Mouse (Mus musculus): ENCODE results near the gene Stx4a.
"Not testable (repeated sequence)": the region's sequence is repeated elsewhere in the genome, so short reads cannot be mapped to it uniquely, and the experiment has no call there.

Stx4a gene

GRCm38 (mm10) chr7:127814241-127814921, 9.7 kb upstream of the Stx4a start:
- no peak for DNase-seq (ENCODE audit: low spot score)

GRCm38 (mm10) chr7:127815116-127815665, 8.9 kb upstream of the Stx4a start:
- no peak for DNase-seq (ENCODE audit: low spot score)

GRCm38 (mm10) chr7:127815954-127816821, 7.9 kb upstream of the Stx4a start:
- DNase-seq (ENCODE audit: low spot score): no peak

- no peak for DNase-seq (ENCODE audit: low spot score)
Observed at GRCm38 (mm10) chr7:127817053-127817452, 7.0 kb upstream of the Stx4a start.

- no peak for DNase-seq (ENCODE audit: low spot score)
Observed at GRCm38 (mm10) chr7:127817776-127818175, 6.3 kb upstream of the Stx4a start.

- DNase-seq (ENCODE audit: low spot score): no peak
Observed at GRCm38 (mm10) chr7:127820836-127821509, 3.1 kb upstream of the Stx4a start.

GRCm38 (mm10) chr7:127822494-127822893, 1.6 kb upstream of the Stx4a start:
- no peak for DNase-seq (ENCODE audit: low spot score)

GRCm38 (mm10) chr7:127823236-127824171, 590 bp upstream of the Stx4a start:
- no peak for DNase-seq (ENCODE audit: low spot score)

GRCm38 (mm10) chr7:127835550-127835949, 11.5 kb downstream of the Stx4a start:
- no peak for DNase-seq (ENCODE audit: low spot score)

- DNase-seq (ENCODE audit: low spot score): no peak
Observed at GRCm38 (mm10) chr7:127837473-127837872, 13.4 kb downstream of the Stx4a start.

- not testable (repeated sequence) for DNase-seq (ENCODE audit: low spot score)
Observed at GRCm38 (mm10) chr7:127837878-127838277, 13.8 kb downstream of the Stx4a start.

GRCm38 (mm10) chr7:127840031-127840430, 15.9 kb downstream of the Stx4a start:
- not testable (repeated sequence) for DNase-seq (ENCODE audit: low spot score)

GRCm38 (mm10) chr7:127840886-127841285, 16.8 kb downstream of the Stx4a start:
- DNase-seq (ENCODE audit: low spot score): peak; percentile 23

- peak; percentile 75 for DNase-seq (ENCODE audit: low spot score)
Observed at GRCm38 (mm10) chr7:127841340-127842000, 17.4 kb downstream of the Stx4a start.

- peak; percentile 52 for DNase-seq (ENCODE audit: low spot score)
Observed at GRCm38 (mm10) chr7:127842001-127842718, 18.1 kb downstream of the Stx4a start.

- no peak for DNase-seq (ENCODE audit: low spot score)
Observed at GRCm38 (mm10) chr7:127849973-127850875, 26.1 kb downstream of the Stx4a start.

GRCm38 (mm10) chr7:127850906-127851305, 26.8 kb downstream of the Stx4a start:
- no peak for DNase-seq (ENCODE audit: low spot score)

GRCm38 (mm10) chr7:127858258-127858657, 34.2 kb downstream of the Stx4a start:
- DNase-seq (ENCODE audit: low spot score): no peak

- no peak for DNase-seq (ENCODE audit: low spot score)
Observed at GRCm38 (mm10) chr7:127866434-127866833, 42.3 kb downstream of the Stx4a start.
